Mouse (Mus musculus): ENCODE results near the gene Rap1b.

GRCm38 (mm10) chr10:117782491-117783260, 63.2 kb downstream of the Rap1b start:
- no peak for TF ChIP-seq CTCF (IDR thresholded peaks at IDR 0.05; ENCODE audit: low read depth)
- TF ChIP-seq EP300 (optimal IDR thresholded peaks at IDR 0.05) = no peak

Measured in stomach, postnatal 0 days (tissue).